Mouse (Mus musculus) liver, adult (tissue): ENCODE measurements around the gene Ankrd53.

Experiments used
- GATA4 ChIP-seq: IDR thresholded peaks from 2 replicates; pipeline ENCODE4 v1.6.1; 2014; ENCODE audit warnings: mild to moderate bottlenecking, low read length; ENCODE audit not compliant: insufficient replicate concordance

The Ankrd53 gene

GRCm38 (mm10) chr6:83744557-83744956, 17.9 kb upstream of the Ankrd53 start:
- no peak for TF ChIP-seq GATA4

GRCm38 (mm10) chr6:83745466-83745865, 17.0 kb upstream of the Ankrd53 start:
- no peak for TF ChIP-seq GATA4

DNA sequence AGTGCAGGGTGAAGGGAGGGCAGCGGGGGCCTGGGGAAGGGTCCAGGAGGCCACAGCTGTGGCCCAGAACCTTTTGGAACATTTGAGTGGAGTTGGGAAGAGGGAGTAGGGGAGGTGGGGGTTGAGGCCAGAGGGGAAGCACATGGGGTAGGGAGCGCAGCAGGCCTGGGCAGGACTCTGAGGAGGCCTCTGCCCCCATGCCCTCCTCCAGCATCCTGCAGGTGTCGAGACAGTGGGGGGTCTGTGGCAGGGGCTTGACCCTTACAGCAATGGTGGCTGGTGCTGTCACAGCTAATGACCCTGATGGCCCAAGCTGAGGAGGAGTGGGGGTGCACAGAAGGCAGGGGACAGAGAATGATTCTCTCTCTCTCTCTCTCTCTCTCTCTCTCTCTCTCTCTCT, 13.2 kb upstream of the Ankrd53 start:
- no peak for TF ChIP-seq GATA4

GRCm38 (mm10) chr6:83750171-83750684, 12.2 kb upstream of the Ankrd53 start:
- TF ChIP-seq GATA4: no peak

GRCm38 (mm10) chr6:83756051-83756450, 6.4 kb upstream of the Ankrd53 start:
- TF ChIP-seq GATA4: no peak

DNA sequence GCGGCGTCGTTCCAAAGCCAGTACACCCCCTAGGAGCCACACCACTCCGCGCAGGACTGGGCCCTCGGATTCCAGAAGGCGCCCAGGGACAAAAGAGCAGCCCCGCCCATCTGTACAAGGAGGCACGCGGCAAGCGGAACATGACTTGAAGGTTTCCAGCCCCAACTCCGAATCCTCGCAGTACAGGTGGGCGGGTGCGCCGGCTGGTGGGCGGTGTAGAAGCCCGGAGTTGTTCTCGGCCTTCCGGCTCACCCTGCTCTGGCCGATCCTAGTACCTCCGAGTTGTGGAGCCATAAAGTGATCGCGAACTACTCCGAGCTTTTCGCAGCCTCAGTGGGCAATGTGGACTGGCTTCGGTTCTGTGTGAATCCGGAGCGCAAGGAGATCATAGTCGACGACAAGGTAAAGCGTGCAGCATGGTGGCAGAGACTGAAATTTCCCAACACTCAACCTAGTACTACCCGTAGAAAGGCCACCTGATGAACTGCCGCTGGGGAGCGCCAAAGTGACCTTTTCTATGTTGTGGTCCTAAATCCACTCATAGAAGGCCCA, 512 bp downstream of the Ankrd53 start:
- TF ChIP-seq GATA4: no peak

DNA sequence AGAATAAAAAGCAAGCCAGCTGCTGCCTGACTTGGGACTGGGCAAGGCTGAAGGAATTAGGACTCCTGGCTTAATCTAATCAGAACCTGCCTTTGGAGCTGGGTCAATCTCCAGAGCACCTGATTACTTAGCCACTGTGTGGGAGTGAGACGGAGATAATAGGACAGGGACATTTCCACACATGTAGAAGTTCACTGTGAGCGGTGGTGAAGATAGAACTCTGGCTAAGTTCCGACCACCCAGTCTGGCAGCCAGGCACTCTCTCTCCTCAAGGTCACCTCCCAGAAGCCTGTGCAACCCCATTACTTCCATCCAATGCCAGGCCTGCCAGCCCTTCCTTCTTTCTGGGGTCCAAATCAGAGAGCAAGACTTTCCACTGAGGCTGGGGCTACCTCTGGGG, 4.5 kb downstream of the Ankrd53 start:
- no peak for TF ChIP-seq GATA4

- TF ChIP-seq GATA4: no peak
Observed at GRCm38 (mm10) chr6:83768485-83768884, 6.0 kb downstream of the Ankrd53 start.

DNA sequence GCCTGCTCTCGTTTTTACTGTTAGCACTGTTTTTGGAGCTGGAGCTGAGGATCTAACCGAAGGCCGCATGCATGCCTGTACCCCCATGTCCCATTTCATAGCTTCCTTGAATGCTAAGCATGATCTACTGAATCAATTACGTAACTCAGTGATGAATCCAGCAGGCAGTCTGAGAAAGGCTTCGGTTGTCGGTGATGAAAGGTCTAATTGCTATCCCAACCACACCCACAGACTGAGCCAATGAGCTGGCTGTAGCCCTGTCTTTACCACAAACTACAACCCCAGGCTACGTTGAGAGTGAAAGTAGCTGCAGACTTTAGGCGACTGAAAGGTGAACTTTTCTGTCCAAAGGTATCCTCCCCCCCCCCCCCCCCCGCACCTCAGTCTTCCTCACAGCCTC, 11.7 kb downstream of the Ankrd53 start:
- no peak for TF ChIP-seq GATA4

GRCm38 (mm10) chr6:83774781-83775563, 12.5 kb downstream of the Ankrd53 start:
- TF ChIP-seq GATA4: no peak

- TF ChIP-seq GATA4: peak; percentile 15; the same call in 1 of the 2 replicates
Observed at GRCm38 (mm10) chr6:83775638-83776293, 13.3 kb downstream of the Ankrd53 start, which contains the start of gene Tex261. Gene Tex261 (minus strand): TSS chr6:83775813.

DNA sequence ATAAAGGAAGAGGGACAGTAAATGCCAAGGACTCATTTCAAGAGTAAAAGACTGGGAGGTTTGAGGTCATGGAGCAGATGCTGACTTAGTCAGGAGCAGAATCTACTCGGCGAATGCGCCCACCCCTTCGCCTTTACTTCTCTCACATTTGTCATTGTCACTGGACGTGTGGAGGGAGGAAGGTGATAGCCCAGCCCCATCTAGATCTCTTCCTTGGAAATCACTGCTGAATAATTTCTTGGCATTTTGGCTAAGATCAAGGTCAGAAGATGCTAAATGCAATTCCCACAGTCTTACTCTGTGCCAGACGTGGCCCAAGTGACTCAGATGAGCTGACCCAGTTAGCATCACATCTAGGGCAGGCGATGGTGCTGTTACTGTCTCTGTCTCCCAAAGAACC, 15.9 kb downstream of the Ankrd53 start:
- TF ChIP-seq GATA4: no peak

- no peak for TF ChIP-seq GATA4
Observed at GRCm38 (mm10) chr6:83779026-83779425, 16.6 kb downstream of the Ankrd53 start.

GRCm38 (mm10) chr6:83786426-83786825, 24.0 kb downstream of the Ankrd53 start:
- TF ChIP-seq GATA4: no peak

DNA sequence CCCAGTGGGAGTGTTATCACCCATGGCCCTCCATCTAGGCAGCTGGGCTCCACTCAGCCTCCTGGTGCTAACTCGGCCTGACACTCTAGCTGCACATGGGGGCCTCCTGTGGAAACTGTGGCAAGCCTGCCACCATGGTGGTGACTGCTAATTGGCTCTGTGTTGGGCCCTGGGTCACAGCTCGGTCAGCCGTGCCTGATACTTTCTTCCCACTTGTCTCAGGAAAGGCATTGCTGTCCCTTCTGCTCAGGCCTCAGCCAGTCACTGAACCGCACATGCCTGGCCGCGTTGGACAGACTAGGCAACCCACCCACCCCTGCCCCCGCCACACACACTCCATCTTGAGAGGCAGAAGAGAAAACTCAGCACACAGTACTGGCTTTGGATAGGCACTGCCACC, 26.1 kb downstream of the Ankrd53 start:
- no peak for TF ChIP-seq GATA4

DNA sequence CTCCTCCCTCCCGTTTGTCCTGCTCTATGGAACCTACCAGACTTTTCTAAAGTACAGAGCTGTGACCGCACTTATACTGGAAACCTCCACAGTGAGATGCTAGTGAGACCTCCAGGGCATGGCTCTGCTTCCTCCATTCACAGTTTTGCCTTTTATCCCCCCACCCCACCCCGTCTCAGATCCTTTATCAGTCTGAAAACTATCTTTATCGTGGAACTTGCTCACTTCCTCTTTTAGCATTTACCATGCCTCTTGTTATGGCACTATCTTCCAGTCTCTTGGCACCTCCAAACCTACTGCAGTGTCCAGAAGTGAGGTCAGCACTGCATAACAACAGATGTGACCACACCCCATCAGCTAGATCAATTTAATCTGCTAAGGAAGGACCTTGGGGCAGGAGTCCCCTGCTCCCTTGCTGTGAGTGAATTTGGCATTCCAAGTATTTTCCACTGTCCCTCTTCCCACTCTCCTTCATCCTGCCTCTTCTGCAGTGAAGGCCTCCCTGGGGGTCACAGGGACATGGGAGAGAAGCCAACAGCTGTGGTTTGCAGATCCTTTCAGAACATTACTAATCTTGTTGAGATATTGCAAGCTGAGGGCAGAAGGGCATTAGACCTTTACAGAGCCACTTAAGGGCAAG, 28.9 kb downstream of the Ankrd53 start:
- TF ChIP-seq GATA4: no peak

DNA sequence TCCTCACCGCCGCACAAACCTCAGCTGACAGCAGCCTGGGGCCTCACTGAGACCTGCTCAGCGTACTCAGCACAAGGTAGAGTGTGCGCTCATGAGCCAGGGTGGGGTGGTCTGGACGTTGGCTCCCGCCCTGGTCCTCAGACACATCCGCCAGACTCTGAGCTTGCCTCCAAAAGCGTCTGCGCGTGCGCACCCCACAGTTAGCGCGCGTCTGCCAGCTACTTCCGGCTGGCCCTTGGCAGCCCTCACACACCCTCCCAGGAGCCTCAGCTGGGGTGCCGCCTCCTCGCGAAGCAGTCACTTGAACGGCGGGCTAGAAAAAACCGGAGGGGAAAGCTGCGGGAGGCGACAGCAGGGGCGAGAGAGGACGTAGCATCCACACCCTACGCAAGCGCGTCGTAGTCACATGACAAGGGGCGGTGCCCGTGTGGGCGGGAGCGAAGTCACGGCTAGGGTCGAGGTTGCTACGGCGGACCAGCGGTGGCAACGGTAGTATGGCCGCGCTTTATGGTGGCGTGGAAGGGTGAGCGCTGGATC, 32.4 kb downstream of the Ankrd53 start, which contains the start of gene Nagk:
Gene Nagk (plus strand): TSS at position 223 of the 537 bp plus-strand sequence.
- peak; percentile 23; the same call in 1 of the 2 replicates for TF ChIP-seq GATA4
